In the genomic region with DNA sequence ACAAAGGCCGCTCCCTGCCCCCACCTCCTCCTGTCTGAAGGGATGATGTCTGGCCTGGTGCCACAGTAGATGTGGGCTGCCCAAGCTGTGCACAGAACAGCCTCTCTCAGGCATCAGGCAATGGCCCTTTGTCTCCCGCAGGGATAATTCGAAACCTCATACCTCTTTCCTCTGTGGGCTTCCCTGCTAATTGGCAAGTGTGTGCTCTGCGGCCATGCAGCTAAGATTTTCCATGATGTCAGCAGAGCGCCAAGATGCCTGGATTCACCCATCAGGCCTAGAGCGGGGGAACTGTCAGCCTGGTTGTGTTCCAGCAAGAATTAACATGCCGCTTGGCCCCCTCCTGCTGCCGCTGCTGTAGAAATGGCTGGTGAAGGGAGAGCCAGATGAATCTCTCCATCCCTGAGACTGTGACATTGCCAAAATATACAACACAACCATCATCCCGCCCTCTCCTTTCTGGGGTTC, we compare ENCODE assay signal across 8 mouse cellular contexts. TPM values are rescaled to one million over a fixed set of nuclear protein-coding genes. Genes with fewer than 3 reads are reported as not detected.
DNase-seq lines count a peak whose midpoint lies in the region; ATAC-seq lines count a peak whose summit lies in the region.

No protein-coding gene starts in this region.

- H3K27me3 ChIP-seq in forebrain, embryonic 14.5 days (replicated peaks; ENCODE audit: control insufficient read depth, insufficient read depth, low read length), result no peaks in the 10 kb centered on the region
- H3K27me3 ChIP-seq in intestine, embryonic 15.5 days (replicated peaks), result peaks cover 14% of the 10 kb centered on the region
- peaks cover 2% of the 10 kb centered on the region; the same call in 1 of the 2 replicates for H3K27me3 ChIP-seq in midbrain, embryonic 11.5 days (ENCODE audit: control insufficient read depth, insufficient read depth, low read length)

- H3K27ac ChIP-seq in forebrain, embryonic 14.5 days (ENCODE audit: low read depth, low read length), result peak overlapping the region; percentile 93
- H3K27ac ChIP-seq in intestine, embryonic 15.5 days, result peak overlapping the region; percentile 56; the same call in 1 of the 2 replicates
- H3K27ac ChIP-seq in midbrain, embryonic 11.5 days (ENCODE audit: low read depth, low read length), result no peak overlapping the region

- peaks cover 30% of the 10 kb centered on the region for H3K4me1 ChIP-seq in forebrain, embryonic 14.5 days (ENCODE audit: control insufficient read depth, insufficient read depth, low read length)
- peaks cover 13% of the 10 kb centered on the region for H3K4me1 ChIP-seq in intestine, embryonic 15.5 days (replicated peaks)
- H3K4me1 ChIP-seq in midbrain, embryonic 11.5 days (ENCODE audit: control insufficient read depth, insufficient read depth, low read length), result peaks cover 8% of the 10 kb centered on the region; the same call in 1 of the 2 replicates

- no peaks in the 10 kb centered on the region for H3K9me3 ChIP-seq in forebrain, embryonic 14.5 days (replicated peaks; ENCODE audit: control insufficient read depth, low read length)
- no peaks in the 10 kb centered on the region for H3K9me3 ChIP-seq in intestine, embryonic 15.5 days
- no peaks in the 10 kb centered on the region for H3K9me3 ChIP-seq in midbrain, embryonic 11.5 days (ENCODE audit: control insufficient read depth, low read length)

- peak; percentile 38 to 59 for DNase-seq in adrenal gland, adult (ENCODE audit: inconsistent age in 2 of 2, low spot score in 1 of 2)
- no peak for DNase-seq in adrenal gland, adult 18-20 months (ENCODE audit: low spot score in 2 of 2)
- peak; percentile 94 for DNase-seq in forebrain, embryonic 14.5 days (ENCODE audit: low spot score)
- no peak for DNase-seq in midbrain, embryonic 11.5 days (ENCODE audit: low spot score, missing footprints)
- no peak for DNase-seq in urinary bladder, postnatal 25 days (ENCODE audit: low spot score)
- no peak for DNase-seq in T-cell, adult 2 months (ENCODE audit: low spot score)

- H3K36me3 ChIP-seq in forebrain, embryonic 14.5 days (ENCODE audit: control insufficient read depth, insufficient read depth, low read length), result no peaks in the 10 kb centered on the region
- no peaks in the 10 kb centered on the region for H3K36me3 ChIP-seq in intestine, embryonic 15.5 days
- H3K36me3 ChIP-seq in midbrain, embryonic 11.5 days (ENCODE audit: control insufficient read depth, insufficient read depth, low read length), result no peaks in the 10 kb centered on the region

- H3K4me3 ChIP-seq in forebrain, embryonic 14.5 days (ENCODE audit: low read depth, low read length), result peak overlapping the region; percentile 19
- no peak overlapping the region for H3K4me3 ChIP-seq in intestine, embryonic 15.5 days (replicated peaks)
- no peak overlapping the region for H3K4me3 ChIP-seq in midbrain, embryonic 11.5 days (ENCODE audit: low read depth, low read length)

- peak overlapping the region; percentile 48 for H3K9ac ChIP-seq in forebrain, embryonic 14.5 days (ENCODE audit: low read length)
- H3K9ac ChIP-seq in intestine, embryonic 15.5 days, result no peak overlapping the region
- H3K9ac ChIP-seq in midbrain, embryonic 11.5 days (ENCODE audit: low read length), result 0 out of 2 replicates have a peak overlapping the region, but pooled peaks have one; percentile 6

- peak; percentile 71; the same call in 1 of the 2 replicates for ATAC-seq in cerebellum, adult (ENCODE audit: insufficient number of reproducible peaks, low FRiP score, low TSS enrichment)
- peak; percentile 90 for ATAC-seq in forebrain, embryonic 14.5 days
- peak; percentile 51; the same call in 1 of the 2 replicates for ATAC-seq in intestine, embryonic 15.5 days
- no peak for ATAC-seq in midbrain, embryonic 11.5 days (ENCODE audit: low FRiP score)

- WGBS in forebrain, embryonic 14.5 days, result 2% methylated on average over 9 of the region's 9 CpGs
- WGBS in intestine, embryonic 15.5 days, result 14% methylated on average over 9 of the region's 9 CpGs
- WGBS in midbrain, embryonic 11.5 days, result 15% methylated on average over 9 of the region's 9 CpGs

- peak overlapping the region; percentile 44 for H3K4me2 ChIP-seq in forebrain, embryonic 14.5 days (ENCODE audit: low read length)
- no peak overlapping the region for H3K4me2 ChIP-seq in intestine, embryonic 15.5 days (replicated peaks)
- H3K4me2 ChIP-seq in midbrain, embryonic 11.5 days, result no peak overlapping the region

RNA-seq across cellular contexts. Expression of gene Tnrc6c, which starts 25.7 kb away (rescaled TPM):
- 10 to 100 TPM; 20.4 to 24.5 TPM for total RNA-seq in adrenal gland, adult 18-20 months (2021)
- 20.0 and 24.5 TPM in 2 replicates for polyA plus RNA-seq in forebrain, embryonic 14.5 days (2014; fragmentation: Nextera tagmentation; extraction: Ambion mirVana)
- 9.6 TPM in 2 replicates for polyA plus RNA-seq in intestine, embryonic 15.5 days (2015; fragmentation: Nextera tagmentation; extraction: Ambion mirVana)
- polyA plus RNA-seq in midbrain, embryonic 11.5 days (2014; fragmentation: Nextera tagmentation; extraction: Ambion mirVana), result 14.6 and 15.1 TPM in 2 replicates

Comparison
In these comparisons a context has a peak if more than half of its experiments do, and no peak if none do; other contexts are left out.
1. DNase-seq: peak in adrenal gland, adult (2 of 2) and forebrain, embryonic 14.5 days (single experiment); none in adrenal gland, adult 18-20 months (0 of 2), midbrain, embryonic 11.5 days (single experiment), urinary bladder, postnatal 25 days (single experiment) and T-cell, adult 2 months (single experiment).